Mouse (Mus musculus) megakaryocyte, embryonic 14.5 days (primary cell): ENCODE results near the gene Atf6. TPM values are rescaled to one million over a fixed set of nuclear protein-coding genes. Genes with fewer than 3 reads are reported as not detected.

Experiments
- H3K27me3 ChIP-seq: replicated peaks from 2 replicates; pipeline ENCODE3; 2012; ENCODE audit warnings: inconsistent platforms
- H3K36me3 ChIP-seq: replicated peaks from 2 replicates; pipeline ENCODE3; 2012; ENCODE audit warnings: low read length, inconsistent platforms, mixed read lengths
- H3K4me1 ChIP-seq: 2 replicates; pipeline ENCODE4 v1.6.1; 2012; ENCODE audit warnings: inconsistent platforms
- H3K4me3 ChIP-seq: replicated peaks from 2 replicates; pipeline ENCODE3; 2012; ENCODE audit warnings: moderate library complexity, mild to moderate bottlenecking, inconsistent platforms
- H3K9me3 ChIP-seq: 2 replicates; pipeline ENCODE4 v1.6.1; 2012; ENCODE audit warnings: inconsistent platforms
- FLI1 ChIP-seq: IDR thresholded peaks from 2 replicates; pipeline ENCODE4 v1.6.1; 2012; ENCODE audit warnings: low read length, inconsistent platforms, mixed read lengths
- GATA1 ChIP-seq: IDR thresholded peaks from 3 replicates; pipeline ENCODE4 v1.6.1; 2012; ENCODE audit warnings: mixed read lengths, low read length, inconsistent platforms, borderline replicate concordance
- polyA plus RNA-seq: library from polyadenylated mRNA; stranded (reverse); fragments of >175 nt; gene quantifications from 2 replicates; pipeline ENCODE4 v1.2.3, GENCODE M21; 2012; ENCODE audit warnings: low replicate concordance; ENCODE audit not compliant: insufficient read depth

Atf6 gene
- polyA plus RNA-seq, 1 experiment, result 4.8 TPM

GRCm38 (mm10) chr1:170691301-170691700 lies 176.3 kb downstream of the Atf6 start:
- TF ChIP-seq FLI1 (no peak), GATA1 (no peak)
- Histone ChIP-seq H3K9me3 (no peaks in the 10 kb centered on the region), H3K36me3 (no peaks in the 10 kb centered on the region), H3K4me1 (peaks cover 3% of the 10 kb centered on the region; the same call in 1 of the 2 replicates), H3K27me3 (peaks cover 31% of the 10 kb centered on the region), H3K4me3 (no peak overlapping the region)

GRCm38 (mm10) chr1:170689773-170690172 lies 177.8 kb downstream of the Atf6 start:
- no peak for TF ChIP-seq FLI1
- no peak for TF ChIP-seq GATA1

DNA sequence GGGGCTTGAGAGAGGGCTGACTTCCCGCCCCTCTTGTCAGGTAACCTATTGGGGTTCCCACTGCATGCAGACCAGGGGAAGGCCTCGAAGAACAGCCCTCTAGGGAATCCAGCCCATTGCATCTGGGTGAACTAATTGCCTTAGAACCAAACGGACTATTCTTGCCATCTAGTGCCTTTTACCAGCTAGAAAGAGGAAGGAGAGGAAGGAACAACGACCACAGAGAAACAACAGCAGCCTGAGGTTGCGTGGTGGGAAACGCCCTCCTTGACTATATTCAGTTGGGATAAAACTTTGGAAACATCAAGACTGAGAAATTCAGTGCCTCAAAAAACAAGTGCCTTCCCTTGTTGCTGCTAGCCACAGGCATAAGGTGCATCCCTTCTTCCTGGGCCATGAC lies 183.7 kb downstream of the Atf6 start:
- H3K36me3 ChIP-seq, result no peaks in the 10 kb centered on the region
- H3K9me3 ChIP-seq, result peaks cover 2% of the 10 kb centered on the region
- H3K4me1 ChIP-seq, result peaks cover 13% of the 10 kb centered on the region
- peaks cover 54% of the 10 kb centered on the region for H3K27me3 ChIP-seq
- TF ChIP-seq GATA1, result no peak
- no peak overlapping the region for H3K4me3 ChIP-seq

More at GRCm38 (mm10) chr1:170689773-170690172, 177.8 kb downstream of the Atf6 start:
- no peaks in the 10 kb centered on the region for H3K36me3 ChIP-seq
- peaks cover 25% of the 10 kb centered on the region for H3K27me3 ChIP-seq
- H3K4me3 ChIP-seq, result no peak overlapping the region
- peaks cover 2% of the 10 kb centered on the region; the same call in 1 of the 2 replicates for H3K9me3 ChIP-seq
- H3K4me1 ChIP-seq, result peaks cover 3% of the 10 kb centered on the region; the same call in 1 of the 2 replicates

DNA sequence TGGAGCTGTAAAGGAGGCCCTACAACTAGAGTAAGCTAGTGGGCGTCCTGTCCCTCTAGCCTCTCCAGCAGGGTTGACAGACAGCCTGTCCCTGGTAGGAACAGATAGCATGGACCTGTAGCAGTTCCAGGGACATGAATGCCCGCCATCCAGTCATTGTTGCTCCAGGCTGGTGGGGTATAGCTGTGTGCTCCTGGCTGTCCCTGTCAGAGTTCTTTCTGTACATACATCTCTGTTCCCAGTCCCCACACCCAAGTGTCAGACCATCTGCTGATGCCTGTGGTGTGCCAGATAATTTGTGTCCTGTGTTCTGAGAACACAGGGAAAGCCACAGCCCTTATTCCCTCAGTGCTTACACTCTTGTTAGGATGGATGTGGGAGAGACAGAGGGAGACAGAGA lies 187.9 kb downstream of the Atf6 start:
- Histone ChIP-seq H3K4me3 (no peak overlapping the region), H3K4me1 (peaks cover 9% of the 10 kb centered on the region), H3K9me3 (no peaks in the 10 kb centered on the region; the same call in none of the 2 replicates), H3K36me3 (no peaks in the 10 kb centered on the region), H3K27me3 (peaks cover 78% of the 10 kb centered on the region)
- TF ChIP-seq GATA1 (no peak), FLI1 (no peak)

DNA sequence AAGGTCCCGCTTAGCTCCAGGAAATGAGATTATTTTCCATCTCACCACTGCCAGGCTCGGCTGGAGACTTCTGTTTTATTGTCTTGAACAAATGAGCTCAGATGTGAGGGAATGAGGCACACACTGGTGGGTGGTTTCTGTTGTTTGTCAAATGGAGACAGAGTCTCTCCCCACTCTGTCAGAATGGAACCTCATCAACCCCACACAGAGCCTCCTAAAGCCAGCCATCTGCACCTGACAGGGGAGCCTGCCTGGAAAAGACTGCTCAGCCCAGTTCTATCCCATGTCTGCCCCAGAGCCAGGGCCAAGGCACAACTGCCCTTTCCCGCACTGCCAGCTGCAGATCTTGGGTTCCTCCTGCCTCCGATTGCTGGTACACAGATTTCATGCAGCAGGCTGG lies 188.7 kb downstream of the Atf6 start:
- Histone ChIP-seq H3K9me3 (no peaks in the 10 kb centered on the region; the same call in none of the 2 replicates), H3K36me3 (no peaks in the 10 kb centered on the region), H3K4me1 (peaks cover 6% of the 10 kb centered on the region), H3K4me3 (no peak overlapping the region), H3K27me3 (peaks cover 77% of the 10 kb centered on the region)
- TF ChIP-seq GATA1, result no peak
- TF ChIP-seq FLI1, result no peak

DNA sequence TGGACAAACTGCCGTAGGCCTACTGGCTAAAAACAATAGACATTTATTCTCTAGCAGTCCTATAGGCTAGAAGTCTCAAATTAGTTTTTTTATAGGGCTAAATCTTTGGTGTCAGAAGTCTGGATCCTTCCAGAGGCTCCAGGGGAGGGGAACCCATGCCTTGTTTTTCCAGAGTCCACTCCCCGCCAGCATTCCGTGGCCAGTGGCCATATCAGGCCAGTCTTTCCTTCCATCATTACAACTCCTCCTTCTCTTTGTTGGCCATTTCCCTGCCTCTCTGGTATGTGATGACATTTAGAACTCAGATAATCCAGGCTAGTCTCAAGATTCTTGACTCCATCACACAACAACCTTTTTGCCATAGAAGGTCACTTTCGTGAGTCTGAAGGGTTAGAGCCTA lies 189.9 kb downstream of the Atf6 start:
- H3K36me3 ChIP-seq, result no peaks in the 10 kb centered on the region
- TF ChIP-seq GATA1, result no peak
- TF ChIP-seq FLI1, result no peak

DNA sequence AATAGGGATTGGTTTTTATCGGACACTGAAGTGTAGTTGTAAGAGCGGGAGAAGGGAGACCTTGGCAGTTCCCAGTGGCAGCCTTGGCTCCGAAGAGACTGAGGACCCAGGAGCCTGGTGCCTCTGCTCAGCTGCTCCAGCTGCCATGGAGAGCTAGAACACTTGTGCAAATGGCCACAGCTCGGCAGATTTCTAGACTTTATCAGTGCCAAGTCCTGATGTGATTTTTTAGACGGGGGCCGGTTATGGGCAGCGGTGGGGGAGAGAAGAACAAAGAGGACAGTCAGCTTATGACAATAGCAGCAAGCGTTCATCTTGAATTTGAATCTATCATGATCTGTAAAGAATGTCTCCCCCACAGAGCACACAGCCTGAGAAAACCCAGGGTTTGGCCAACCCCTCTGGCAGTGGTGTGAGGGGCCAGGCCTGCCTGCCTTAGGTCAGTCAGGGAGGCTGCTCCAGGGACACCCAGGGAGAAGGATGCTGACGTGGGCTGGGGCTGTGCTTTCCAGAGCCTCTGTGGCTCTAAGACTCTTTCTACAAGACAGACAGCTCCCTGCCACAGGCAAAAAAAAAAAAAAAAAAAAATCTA lies 193.3 kb downstream of the Atf6 start:
- TF ChIP-seq FLI1, result no peak
- TF ChIP-seq GATA1, result no peak
- Histone ChIP-seq H3K4me3 (no peak overlapping the region), H3K9me3 (peaks cover 24% of the 10 kb centered on the region), H3K36me3 (no peaks in the 10 kb centered on the region), H3K27me3 (peaks cover 59% of the 10 kb centered on the region), H3K4me1 (no peaks in the 10 kb centered on the region)

More for the DNA sequence above, 189.9 kb downstream of the Atf6 start:
- Histone ChIP-seq H3K27me3 (peaks cover 70% of the 10 kb centered on the region), H3K9me3 (no peaks in the 10 kb centered on the region; the same call in none of the 2 replicates), H3K4me1 (no peaks in the 10 kb centered on the region), H3K4me3 (no peak overlapping the region)

GRCm38 (mm10) chr1:170665200-170665599 lies 202.4 kb downstream of the Atf6 start:
- H3K36me3 ChIP-seq, result no peaks in the 10 kb centered on the region
- H3K4me1 ChIP-seq, result peaks cover 7% of the 10 kb centered on the region
- no peak for TF ChIP-seq FLI1
- TF ChIP-seq GATA1, result no peak

DNA sequence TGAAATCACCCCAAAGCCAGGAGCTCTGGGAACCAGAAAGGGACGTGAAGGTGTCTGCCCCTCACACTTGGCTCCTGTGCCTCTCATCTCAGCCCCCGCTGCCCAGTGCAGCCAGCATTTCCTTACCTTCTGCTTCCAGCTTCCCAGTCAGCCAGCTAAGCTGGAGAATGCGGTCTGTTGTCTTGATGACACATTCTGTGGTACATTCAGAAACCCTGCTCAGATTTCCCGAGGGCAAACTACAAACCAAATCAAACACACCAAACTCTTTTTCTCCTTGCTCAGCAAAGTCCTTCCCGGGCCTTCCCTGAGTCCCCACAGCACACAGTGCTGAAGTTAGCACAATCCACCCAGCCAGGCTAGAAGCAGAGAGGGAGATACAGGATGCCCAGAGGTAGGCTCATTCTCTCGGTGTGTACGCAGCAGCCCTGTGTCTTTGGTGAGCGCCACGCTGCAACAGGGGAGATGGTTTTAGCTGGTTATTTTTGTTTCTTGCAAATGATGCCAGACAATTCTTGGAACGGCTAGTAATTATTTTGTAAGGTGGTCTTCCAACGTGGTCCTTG lies 202.9 kb downstream of the Atf6 start:
- no peak for TF ChIP-seq GATA1
- no peak for TF ChIP-seq FLI1
- Histone ChIP-seq H3K27me3 (peaks cover 56% of the 10 kb centered on the region), H3K4me3 (no peak overlapping the region), H3K36me3 (no peaks in the 10 kb centered on the region), H3K9me3 (peaks cover 10% of the 10 kb centered on the region), H3K4me1 (peaks cover 7% of the 10 kb centered on the region)

More at GRCm38 (mm10) chr1:170665200-170665599, 202.4 kb downstream of the Atf6 start:
- no peak overlapping the region for H3K4me3 ChIP-seq
- peaks cover 61% of the 10 kb centered on the region for H3K27me3 ChIP-seq
- H3K9me3 ChIP-seq, result peaks cover 15% of the 10 kb centered on the region

DNA sequence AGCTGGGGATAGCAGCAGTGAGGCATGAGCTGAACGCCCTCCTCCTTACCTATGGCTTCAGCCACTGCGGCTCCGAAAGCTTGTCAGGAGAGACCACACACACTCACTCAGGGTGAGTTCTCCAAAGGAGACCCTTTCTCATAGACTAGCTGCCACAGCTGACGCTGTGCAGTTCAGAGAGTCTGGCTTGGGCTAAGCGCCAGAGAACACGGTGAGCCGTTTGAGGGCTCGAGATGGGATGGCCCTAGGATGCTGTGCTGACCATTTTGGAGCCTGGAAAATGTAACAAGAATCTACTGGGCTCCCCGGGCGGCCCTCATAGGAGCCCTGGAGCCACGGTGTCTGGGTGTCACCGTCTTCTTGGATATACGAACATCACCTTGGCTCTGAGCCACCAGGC lies 208.3 kb downstream of the Atf6 start:
- Histone ChIP-seq H3K27me3 (peaks cover 62% of the 10 kb centered on the region), H3K4me1 (no peaks in the 10 kb centered on the region), H3K4me3 (no peak overlapping the region), H3K9me3 (no peaks in the 10 kb centered on the region), H3K36me3 (no peaks in the 10 kb centered on the region)
- TF ChIP-seq GATA1 (no peak), FLI1 (no peak)
